Mouse (Mus musculus) frontal cortex, adult (tissue): Measurements from ENCODE around the gene Lrrc1.

Experiments
- ATAC-seq: cut with Nextera tagmentation; 2 replicates; pipeline ENCODE4 v1.9.2; 2017; ENCODE audit warnings: mild to moderate bottlenecking, moderate library complexity, mixed read lengths; ENCODE audit not compliant: low TSS enrichment

Gene Lrrc1

GRCm38 (mm10) chr9:77502548-77503438 is 41.9 kb downstream of the Lrrc1 start:
- ATAC-seq = peak; percentile 46; the same call in 1 of the 2 replicates

- ATAC-seq = no peak
Observed at GRCm38 (mm10) chr9:77502171-77502547, 42.5 kb downstream of the Lrrc1 start.

- peak; percentile 53 for ATAC-seq
Observed at GRCm38 (mm10) chr9:77499084-77499483, 45.6 kb downstream of the Lrrc1 start.

- no peak for ATAC-seq
Observed at GRCm38 (mm10) chr9:77498406-77498805, 46.3 kb downstream of the Lrrc1 start.

- ATAC-seq = no peak
Observed at GRCm38 (mm10) chr9:77497173-77497572, 47.5 kb downstream of the Lrrc1 start.

GRCm38 (mm10) chr9:77496540-77497062 is 48.1 kb downstream of the Lrrc1 start:
- no peak for ATAC-seq

GRCm38 (mm10) chr9:77494307-77494706 is 50.4 kb downstream of the Lrrc1 start:
- no peak for ATAC-seq

GRCm38 (mm10) chr9:77488611-77489010 is 56.1 kb downstream of the Lrrc1 start:
- no peak for ATAC-seq

GRCm38 (mm10) chr9:77487427-77487826 is 57.2 kb downstream of the Lrrc1 start:
- no peak for ATAC-seq

- ATAC-seq = no peak
Observed at GRCm38 (mm10) chr9:77485915-77486314, 58.8 kb downstream of the Lrrc1 start.

GRCm38 (mm10) chr9:77484751-77485150 is 59.9 kb downstream of the Lrrc1 start:
- no peak for ATAC-seq

- no peak for ATAC-seq
Observed at GRCm38 (mm10) chr9:77483559-77483958, 61.1 kb downstream of the Lrrc1 start.

- no peak for ATAC-seq
Observed at GRCm38 (mm10) chr9:77482281-77482680, 62.4 kb downstream of the Lrrc1 start.

- no peak for ATAC-seq
Observed at GRCm38 (mm10) chr9:77481380-77481779, 63.3 kb downstream of the Lrrc1 start.

GRCm38 (mm10) chr9:77480574-77481319 is 63.9 kb downstream of the Lrrc1 start:
- peak; percentile 90 for ATAC-seq

GRCm38 (mm10) chr9:77480001-77480400 is 64.7 kb downstream of the Lrrc1 start:
- ATAC-seq = no peak

GRCm38 (mm10) chr9:77478166-77478920 is 66.3 kb downstream of the Lrrc1 start:
- no peak for ATAC-seq

- no peak for ATAC-seq
Observed at GRCm38 (mm10) chr9:77474535-77474934, 70.1 kb downstream of the Lrrc1 start.

GRCm38 (mm10) chr9:77472557-77472956 is 72.1 kb downstream of the Lrrc1 start:
- ATAC-seq = no peak

GRCm38 (mm10) chr9:77471646-77472220 is 72.9 kb downstream of the Lrrc1 start:
- ATAC-seq = no peak

GRCm38 (mm10) chr9:77469791-77470607 is 74.7 kb downstream of the Lrrc1 start:
- ATAC-seq = peak; percentile 91
